Mouse (Mus musculus) testis, postnatal 10 days (tissue): ENCODE results near the gene Cmtm2a.
"Not testable (repeated sequence)": the region's sequence is repeated elsewhere in the genome, so short reads cannot be mapped to it uniquely, and the experiment has no call there.

ENCODE experiments used
- DNase-seq: peaks from one replicate; pipeline ENCODE4 v3.0.0; 2021; ENCODE audit warnings: low spot score

Cmtm2a gene

DNA sequence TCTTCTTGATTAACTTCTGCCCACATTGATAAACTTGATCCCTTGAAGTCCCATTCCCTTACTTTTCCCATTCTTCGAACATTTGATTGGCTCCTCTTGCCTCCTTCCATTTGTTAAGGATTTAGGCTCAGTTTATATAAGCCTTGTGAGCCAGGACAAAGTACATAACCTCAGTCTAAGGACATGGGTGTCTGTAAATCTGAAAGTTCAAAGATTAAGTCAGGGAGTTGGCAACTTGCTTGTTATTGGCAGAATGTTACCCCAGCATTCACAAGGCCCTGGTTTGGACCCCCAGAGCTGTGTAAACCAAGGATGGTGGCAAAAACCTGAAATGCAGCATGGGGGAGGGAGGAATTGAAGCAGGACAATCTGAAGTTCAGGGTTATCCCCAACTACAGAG lies 1.4 kb upstream of the Cmtm2a start:
- no peak for DNase-seq

DNA sequence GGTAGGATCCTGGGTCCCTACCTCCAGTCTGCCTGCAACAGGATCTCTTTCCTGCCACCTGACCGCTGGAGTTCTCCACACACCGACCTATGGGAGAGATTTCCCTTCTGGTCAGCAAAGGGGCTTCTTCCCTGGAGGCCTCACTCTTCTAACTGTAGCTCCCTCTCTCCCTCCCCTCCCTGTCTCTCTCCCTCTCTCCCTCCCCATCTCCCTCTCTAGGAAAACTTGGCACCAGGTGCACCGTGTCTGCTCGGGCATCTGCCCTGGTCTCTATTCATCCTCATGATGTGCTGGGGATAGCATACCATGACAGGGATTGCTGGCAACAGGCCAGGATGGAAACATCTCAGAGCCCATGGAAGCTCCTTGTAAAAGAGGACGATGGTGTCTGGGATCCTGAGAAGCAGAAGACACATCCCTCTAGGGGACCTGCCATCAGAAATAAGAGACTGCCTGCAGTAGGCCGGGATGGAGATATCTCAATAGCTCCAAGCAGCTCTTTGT lies 24.0 kb downstream of the Cmtm2a start:
- no peak for DNase-seq

DNA sequence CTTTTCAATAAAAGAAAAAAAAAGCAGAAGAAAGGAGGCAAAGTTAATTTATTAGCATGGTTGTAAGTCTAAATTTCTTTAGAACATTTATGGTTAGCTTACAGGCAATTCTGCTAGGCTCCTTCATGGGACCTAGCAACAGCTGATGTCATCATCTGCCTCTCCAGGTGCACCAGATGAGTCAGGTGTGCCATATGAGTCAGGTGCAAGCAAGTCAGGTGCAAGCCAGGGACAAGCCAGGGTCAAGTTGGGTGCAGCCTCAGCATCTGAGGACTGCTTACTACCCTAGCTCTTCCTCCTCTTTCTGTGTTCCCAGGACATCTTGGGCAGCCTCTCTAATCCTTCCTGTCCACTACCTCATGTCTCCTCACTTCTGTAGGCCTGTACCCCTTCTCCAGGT lies 24.6 kb downstream of the Cmtm2a start:
- DNase-seq, result no peak

DNA sequence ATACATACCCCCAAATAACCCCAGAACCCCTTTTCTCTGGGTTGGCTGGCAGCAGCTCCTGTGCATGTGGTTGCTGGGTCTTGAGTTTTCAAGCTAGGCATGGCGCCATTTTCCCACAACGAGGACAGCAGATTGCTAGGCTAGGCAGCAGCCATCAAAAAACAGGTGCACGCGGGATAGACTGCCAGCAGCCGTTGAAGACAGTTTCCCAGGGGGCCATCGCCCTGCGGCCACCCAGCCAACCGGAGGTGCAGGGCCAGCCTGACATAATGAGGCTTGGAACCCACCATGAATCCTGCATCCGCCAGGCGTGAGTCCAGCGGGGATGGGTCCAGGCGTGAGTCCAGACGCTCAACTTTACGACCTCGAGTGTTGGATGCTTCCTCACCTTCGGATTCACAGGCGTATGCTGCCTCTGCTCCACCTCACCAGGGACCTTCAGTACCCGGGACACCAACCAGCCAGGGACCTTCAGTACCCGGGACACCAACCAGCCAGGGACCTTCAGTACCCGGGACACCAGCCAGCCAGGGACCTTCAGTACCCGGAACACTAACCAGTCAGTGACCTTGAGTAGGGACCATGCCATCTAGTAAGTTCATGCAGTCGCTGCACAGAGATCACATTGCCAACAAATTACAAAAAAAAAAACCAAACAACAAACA lies 28.6 kb downstream of the Cmtm2a start:
- not testable (repeated sequence) for DNase-seq

DNA sequence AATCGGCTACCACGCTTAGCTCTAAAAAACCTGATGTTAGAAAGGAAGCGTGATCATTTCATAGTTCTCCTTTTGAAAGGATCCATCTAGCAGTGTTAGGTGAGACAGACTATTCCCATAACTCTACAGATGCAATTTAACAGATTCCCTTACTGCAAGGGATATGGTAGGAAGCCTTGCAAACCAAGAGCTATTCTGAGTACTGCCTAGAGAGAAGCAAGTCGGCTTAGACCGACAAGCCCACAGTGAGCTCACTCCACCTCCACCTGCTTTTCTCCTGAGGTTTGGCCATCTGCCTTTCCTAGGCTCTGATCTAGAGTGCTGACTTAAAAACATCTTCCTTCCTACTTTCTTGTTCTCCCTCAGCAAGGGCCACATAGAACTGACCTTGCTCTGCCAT lies 31.2 kb downstream of the Cmtm2a start:
- DNase-seq, result not testable (repeated sequence)

DNA sequence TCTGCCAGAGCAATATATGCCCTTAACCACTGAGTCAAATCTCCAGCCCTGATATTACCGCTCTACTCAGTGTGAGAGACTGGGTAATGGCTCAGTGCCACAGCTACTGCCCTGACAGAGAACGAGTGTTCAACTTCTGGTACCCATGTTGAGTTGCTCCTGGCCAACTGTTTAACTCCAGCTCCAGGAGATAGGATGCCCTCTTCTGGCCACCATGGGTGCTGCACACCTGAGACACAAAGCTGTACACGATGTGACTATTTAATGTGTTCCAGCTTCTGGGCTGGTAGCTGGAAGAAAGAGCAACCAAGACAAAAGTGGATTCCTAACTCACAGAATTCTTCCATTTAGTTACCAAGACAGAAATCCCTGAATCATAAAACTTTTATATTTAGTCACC lies 40.0 kb downstream of the Cmtm2a start:
- peak; percentile 55 for DNase-seq

DNA sequence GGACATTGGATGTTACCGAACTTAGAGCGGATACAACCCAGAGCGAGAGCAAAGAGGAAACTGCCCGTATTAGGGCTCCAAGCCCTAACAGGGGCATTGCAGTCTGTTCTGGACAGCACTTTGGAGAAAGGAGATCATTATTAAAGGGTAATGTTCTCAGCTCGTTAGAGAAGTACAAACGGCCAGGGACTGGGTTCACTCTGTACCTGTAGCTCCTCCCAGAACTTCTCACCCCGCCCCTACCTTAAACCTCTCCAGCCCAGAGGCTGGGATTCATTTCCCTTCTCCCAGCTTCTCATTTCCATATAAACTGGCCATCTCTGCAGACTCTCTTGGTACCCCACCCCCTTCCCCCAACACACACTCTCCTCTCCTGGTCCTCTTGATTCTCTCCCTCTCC lies 41.5 kb downstream of the Cmtm2a start:
- no peak for DNase-seq

DNA sequence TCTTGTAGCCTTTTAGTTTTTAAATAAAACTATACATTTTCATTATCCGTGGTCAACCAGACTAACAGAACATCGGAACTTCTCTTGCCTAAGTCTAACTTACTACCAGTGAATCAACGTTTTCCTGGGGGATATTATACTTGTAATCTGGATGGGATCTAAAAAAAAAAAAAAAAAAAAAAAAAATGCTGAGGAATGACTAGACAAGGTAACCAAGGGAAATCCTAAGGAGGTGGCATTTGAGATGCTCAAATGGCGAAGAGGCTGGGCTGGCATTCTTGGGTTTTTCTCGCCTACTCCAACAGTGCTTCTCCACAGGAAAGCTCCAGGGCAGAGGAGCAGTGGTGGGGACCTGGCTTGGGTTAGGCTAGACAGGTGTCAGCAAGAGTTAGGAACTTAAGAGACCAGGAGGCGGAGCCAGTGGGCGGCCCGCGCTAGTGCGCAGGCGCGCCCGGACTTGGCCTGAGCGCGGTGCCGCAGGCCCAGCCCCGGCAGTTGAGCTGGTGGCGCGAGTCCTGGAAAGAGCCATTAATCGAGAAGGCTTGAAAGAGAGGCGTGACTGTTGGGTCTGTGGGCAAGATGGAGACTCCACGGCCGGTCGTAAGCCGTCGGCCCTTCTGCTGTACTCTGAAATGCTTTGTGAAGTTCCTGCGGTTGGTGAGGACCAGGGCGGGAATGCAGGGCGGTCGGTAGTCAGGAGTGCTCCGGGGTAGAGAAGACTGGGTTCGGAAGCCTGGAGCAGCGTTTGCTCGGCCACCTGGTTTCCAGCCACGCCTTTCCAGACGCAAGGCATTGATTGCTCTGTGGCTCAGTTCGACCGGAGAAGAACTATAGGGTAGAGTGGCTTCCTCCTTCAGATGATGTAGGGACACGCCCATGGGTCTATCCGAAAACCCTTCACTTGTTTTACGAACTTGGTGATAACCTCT lies 42.3 kb downstream of the Cmtm2a start, which contains the start of gene Cklf:
Gene Cklf (plus strand): TSS at position 423 of the 929 bp plus-strand sequence.
- peak; percentile 87 for DNase-seq

DNA sequence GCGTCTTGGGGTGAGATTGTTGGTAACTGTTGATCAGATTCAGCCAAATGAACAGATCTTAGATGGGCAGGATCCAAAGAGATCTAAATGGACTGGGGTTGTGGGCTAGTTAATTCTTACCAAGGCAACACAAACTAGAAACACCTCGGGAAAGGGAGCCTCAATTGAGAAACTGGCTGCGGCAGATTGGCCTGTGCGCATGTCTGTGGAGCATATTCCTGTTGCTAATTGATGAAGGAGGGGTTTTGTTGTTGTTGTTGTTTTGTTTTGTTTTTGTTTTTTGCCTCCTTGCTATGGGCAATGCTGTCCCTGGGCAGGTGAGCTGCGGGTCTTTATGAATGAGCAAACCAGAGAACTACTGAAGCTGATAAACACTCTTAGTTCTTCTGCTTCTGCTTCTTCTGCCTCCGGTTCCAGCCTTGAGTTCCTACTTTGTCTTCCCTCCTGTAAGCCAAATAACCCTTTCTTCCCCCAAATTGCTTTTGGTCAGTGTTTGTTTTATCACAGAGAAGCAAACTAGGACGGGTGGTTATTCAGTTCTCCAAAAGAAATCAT lies 43.5 kb downstream of the Cmtm2a start:
- no peak for DNase-seq

DNA sequence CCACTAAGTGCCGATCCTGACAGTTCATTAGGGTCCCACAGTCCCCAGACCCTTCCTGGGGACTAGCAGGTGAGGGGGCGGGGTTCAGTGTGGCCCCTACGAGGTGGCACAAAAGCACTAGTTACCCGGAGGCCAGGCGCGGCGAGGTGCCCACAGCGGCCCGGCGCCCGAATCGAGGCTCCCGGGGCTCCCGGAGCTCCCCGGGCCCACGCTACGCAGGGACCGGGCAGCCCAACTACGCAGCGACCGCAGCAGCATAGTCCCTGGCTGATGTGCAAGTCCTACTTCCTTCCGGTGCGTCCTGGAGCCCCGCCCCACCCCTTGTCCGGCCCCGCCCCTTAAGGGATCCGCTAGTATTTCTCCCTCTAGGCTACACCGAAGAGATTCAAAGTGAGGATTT lies 44.7 kb downstream of the Cmtm2a start, which contains the start of gene Tk2:
Gene Tk2 (minus strand): TSS at position 283 of the 400 bp plus-strand sequence.
- DNase-seq, result peak; percentile 82

DNA sequence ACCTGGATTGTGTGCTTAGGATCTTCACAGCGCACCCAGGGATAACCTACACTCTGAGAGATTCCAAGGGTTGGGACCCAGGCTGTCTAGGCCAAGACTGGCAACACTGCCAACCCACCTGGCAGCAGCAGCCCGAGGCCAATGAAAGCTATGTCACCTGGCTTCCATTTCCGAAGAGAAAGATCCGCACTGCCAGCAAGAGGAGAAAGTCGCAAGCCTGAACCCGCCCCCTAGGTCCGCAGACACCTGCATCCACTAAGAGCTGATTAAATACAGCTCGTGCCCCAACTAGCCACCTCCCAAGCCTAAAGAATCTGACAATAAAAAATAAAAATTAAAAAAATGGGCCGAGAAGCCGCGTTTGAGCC lies 45.1 kb downstream of the Cmtm2a start:
- no peak for DNase-seq

DNA sequence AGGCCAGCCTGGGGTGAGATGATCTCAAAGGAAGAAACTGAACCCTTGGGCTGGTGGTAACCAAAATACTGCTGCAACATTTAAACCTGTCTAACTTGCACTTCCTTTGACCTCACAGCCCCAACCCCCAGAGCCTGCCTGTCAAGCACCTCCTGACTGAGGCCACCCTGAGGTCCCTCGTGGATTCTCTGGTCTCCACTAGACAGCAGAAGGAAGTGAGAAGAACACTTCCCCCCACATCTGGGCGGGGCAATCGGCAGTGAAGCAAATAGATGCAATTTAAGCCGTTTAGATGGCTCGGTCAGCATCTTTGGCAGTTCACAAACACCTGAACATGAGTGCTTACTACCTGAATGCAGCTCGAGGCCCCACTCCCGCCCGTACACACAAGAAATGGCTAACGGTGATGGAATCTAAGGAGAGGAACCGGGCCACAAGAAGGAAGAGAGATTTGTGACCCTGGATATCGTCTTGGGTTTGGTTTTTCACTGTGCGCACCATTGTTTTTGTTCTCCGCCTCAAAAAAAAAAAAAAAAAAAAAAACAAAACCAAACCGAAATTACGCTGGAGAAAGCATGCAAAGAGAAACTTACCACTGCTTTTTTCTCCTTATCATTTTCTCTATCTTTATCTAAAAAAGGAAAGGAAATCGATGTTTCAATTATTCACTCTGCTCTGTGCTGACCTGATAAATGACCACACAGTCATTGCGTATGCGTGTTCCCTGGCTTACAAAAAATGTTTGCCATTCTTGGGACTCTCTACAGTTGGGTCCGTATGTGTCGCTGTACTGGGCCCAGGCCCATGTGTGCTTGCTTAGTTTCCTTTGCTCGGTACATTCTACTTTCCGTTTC lies 45.7 kb downstream of the Cmtm2a start:
- DNase-seq, result no peak

DNA sequence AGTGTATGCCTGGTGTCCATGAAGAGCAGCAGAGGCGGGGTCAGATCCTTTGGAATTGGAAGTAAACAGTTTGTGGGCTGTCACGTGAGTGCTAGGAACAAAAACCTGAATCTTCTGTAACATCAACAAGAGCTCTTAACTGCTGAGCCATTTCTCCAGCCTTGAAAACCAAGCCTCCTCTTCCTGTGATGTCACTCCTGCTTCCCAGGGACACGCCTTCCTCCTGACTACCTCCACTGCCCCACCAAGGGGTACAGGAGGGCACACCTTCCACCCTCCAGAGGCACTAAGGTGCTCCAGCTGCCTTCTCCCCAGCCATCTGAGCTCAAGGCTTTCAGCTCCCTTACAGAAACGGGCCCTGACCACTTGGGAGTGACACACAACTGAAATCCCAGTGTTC lies 46.4 kb downstream of the Cmtm2a start:
- no peak for DNase-seq

DNA sequence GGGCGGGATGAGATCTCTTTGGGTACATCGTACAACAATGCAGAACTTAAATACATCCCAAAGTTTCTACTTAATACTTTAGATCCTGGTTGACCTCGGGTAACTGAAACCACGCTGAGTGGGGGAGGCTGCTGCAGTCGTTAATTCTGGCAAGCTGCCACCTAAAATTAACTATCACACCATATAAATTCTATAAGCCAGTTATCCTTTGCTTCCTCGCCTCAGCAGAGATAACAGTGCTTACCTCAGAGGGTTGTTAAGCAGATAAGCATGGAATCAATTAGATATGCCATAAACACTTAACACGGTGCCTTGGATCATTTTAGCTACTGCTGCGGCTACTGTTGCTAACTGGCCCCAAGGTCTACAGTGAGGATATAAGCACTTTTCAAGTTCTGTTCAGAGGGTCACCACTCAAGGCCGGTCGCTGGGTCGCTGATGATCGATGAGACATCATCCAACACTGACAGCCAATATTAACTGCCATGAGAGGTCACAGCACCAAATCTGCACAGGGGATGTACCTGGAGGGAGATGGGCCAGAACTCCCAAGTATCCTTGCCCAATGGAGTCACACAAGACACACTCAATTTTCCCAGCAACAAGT lies 50.8 kb downstream of the Cmtm2a start:
- DNase-seq, result no peak

DNA sequence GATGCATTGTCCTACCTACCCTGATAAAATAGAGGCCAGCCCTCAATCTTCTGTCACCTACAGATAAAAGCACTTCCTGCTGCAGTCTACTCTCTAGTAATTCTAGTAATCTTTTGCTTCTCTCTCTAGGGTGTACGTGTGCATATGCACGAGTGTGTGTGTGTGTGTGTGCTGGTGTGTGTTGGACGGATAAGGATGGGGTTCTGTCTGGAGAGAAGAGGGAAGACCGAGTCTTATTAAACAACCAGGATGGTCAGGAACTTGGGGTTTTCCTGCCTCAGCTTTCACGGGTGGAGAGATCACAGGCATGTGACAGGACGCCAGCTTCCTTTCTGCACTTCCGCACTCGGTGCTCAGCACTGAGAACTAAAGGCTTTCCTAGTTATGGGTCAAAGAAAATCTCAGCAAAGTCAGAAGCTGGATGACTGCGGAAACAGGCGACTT lies 53.5 kb downstream of the Cmtm2a start:
- no peak for DNase-seq

DNA sequence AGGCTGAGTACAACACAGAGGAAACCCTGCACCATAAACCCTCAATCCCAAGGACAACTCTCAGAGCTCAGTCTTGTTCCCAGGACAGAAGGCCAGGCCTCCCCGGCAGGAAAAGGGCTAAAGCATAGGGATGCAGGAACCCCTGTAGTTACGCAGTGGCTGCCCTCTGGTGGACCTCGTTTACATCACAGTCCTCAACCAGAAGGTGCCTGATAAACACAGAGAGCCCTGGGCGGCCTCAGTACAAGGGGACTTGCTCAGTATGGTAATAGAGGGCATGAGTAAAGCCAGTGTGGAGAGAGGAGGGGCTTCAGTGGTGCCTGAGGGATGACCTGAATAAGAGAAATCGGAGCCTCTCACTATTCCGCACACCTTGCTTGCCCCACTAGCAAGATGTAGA lies 58.4 kb downstream of the Cmtm2a start:
- no peak for DNase-seq

DNA sequence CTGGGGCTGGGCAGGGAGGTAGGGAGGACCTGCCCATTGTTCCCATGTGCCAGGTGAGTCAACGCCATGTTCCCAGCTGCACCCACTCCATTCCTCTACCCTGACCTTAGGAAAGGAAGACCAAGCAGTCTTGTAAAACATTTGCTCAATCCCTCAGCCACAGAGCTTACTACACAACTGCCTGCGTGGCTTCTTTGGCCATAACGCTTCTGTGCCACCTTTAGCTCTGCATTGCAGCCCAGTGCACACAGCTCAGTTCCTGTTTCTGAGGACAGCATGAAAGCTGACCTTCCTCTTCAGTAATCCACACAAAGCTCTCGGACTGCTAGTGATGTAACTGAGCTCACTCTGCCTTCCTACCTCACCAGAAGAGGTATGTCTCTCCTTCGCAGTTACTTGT lies 60.1 kb downstream of the Cmtm2a start:
- no peak for DNase-seq

DNA sequence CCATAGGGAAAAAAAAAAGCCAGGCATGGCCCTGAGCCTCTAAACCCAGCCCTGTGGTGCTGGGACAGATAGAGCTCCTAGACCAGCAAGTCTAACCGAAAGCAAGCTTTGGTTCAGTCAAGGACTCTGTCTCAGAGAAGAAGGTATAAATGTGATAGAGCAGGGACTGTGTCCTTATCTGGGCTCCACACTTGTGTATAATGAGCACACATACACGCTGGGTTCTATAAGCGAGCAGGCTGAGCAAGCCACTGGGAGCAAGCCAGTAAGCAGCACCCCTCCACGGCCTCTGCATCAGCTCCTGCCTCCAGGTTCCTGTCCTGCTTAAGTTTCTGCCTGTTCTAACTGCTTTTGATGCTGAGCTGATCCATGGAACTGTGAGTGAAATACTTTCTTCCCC lies 60.9 kb downstream of the Cmtm2a start:
- no peak for DNase-seq
